Mouse (Mus musculus): ENCODE measurements around the gene Dlgap1.
A peak's percentile ranks its signal among the peaks of the same experiment; 100 is the strongest.

The Dlgap1 gene

DNA sequence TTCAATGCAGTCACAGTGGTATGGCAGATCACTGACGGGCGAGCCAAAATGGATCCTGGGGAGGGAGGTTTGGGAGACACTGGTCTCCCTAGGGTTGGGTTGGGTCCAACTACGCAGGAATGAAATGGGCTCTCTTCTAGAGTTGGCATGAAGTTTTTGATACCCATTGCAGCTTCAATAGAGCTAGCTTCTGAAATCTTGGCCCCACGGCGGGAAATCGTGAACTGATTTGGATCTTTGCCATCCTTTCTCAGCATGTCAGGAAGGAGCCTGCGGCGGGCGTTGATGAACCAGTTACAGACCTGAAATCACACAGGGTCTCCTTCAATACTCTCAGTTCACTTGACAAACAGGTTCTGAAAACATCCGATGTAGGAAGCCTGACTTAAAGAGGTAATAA lies 876.1 kb downstream of the Dlgap1 start:
- DNase-seq (ENCODE audit: low read depth): no peak

DNA sequence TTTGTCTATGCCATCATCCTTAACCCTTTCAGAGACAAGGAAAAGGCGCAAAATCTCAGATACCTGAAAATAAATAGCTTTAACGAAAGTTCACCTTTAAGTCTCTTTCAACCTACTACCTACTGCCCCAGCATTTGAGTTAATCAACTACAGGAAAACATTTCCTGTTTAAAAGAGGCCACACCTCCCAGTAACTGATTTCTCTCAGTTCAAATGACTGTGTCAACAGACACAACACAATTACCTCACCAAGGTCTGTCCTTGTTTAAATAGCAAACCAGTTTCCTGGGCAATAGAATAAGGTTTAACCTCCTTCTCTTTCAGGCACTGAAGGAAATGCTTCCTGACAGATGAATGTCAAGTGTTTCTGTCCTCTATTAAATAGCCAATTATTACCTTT lies 876.7 kb downstream of the Dlgap1 start:
- DNase-seq (ENCODE audit: low read depth): no peak

DNA sequence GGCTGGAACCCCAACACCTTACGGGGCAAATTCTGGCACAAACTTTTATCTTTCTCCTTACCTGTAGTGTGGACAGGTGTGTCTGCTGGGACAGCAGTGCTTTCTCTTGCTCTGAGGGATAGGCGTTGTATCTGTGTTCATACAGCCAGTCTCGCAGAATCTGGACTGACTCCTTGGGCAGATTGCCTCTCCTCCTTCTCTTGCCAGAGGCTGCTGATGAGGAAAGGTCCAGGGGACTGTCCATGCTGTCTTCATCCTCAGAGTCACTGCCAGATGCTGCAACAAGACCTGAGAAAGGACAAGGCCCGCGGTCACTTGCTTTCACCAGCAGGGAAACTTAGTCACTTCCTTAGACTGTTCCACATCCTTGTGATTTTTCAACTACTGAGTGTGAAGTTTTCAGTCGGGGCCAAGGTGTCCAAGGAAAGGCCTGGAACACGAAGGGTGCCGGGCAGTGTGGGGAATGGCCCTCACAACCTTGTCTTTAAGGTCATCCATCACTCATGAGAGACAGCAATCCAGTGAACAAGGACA lies 877.3 kb downstream of the Dlgap1 start:
- DNase-seq (ENCODE audit: low read depth): no peak

DNA sequence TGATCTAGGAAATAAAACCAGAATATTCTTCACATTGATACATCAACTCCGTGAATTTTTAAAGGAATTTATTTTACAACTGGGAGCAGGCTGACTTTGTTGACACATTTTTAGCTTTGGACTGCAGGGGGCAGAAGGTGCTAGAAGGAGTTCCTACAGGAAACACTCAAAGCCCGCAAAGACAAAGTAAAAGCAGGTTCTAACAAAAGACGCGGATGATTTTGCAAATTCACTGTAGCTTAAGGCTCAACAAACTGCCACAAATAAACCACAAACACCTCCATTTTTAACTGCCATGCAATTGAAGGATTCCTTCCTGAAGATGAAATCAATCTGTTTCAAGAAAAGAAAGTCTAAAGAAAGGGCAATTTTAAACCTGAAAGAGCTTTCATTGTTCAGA lies 878.2 kb downstream of the Dlgap1 start:
- DNase-seq (ENCODE audit: low read depth): peak; percentile 88

DNA sequence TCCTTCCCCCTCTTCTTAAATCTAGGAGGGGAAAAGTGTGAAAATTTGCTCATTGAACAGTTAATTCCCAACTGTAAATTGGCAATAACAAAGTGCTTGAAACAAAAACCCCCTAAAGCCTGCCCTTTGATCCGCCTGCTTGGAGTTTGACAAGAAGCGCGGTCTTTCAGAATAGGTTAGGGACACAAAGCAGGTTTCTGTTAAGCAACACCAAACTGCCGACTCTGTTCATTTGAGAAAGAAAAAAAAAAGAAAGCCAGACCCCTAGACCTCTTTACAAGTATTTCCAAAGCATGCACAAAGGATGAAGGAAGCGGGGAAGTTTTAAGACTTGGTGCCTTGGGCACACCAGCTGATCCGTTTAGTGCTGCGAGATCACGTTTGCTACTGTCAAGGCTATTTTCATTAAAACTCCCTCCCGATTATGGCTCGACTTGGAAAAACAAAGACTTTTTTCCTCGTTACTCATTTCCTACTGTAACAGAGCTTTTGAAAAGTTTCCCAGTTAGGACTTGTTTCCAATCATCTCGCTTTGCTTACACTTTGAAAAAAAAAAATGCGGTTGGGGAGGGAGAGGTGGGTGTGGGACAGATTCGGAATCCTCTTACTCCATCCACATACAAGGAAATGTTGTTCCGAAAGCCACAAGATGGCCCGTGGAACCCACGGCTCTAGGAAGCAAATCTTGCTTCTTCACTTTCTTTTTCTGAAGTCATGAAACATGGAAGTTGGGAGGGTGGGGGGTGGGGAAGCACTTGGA lies 879.1 kb downstream of the Dlgap1 start:
- DNase-seq (ENCODE audit: low read depth): peak; percentile 84

DNA sequence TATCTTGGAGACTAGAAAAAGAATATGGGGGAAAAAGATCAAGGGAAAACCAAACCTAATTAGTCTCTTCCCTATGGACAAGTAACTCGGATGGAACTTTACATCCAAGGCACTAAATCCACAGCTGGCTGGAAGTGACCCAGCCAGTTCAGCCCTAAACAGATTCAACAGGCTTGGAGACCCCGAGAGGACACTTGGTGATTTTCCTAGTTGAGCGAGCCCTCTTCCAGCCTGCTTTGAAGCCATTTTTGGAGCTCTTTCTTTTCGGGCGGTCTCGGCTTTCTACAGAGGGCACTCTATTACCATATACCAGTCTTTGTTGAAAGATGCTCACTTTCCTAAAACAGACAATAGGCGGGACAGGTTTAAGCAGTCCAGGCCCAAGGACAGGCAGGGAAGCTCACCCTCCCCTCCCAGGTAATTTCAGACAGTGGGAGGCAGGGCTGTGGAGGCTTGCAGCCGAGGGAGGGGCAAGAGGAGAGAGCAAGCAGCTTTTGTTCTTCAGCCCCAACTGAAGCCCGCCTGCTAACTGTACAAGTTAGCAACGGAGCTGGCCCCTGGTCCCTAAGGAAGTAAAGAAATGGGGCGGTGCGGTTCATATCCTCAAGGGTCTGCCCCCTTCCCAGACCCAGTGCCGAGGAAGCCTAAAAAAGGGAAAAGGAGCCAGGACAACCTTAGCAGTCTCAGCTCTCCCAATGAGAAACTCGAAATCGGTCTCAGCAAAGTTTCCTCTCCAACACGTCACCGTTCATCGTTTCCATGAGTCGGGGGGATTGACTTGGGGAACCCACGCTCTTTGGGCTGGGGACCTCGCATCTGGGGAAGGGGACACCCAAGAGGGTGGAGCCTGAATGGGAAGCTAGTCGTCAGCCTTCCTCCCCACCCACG lies 879.9 kb downstream of the Dlgap1 start:
- DNase-seq (ENCODE audit: low read depth): peak; percentile 84

DNA sequence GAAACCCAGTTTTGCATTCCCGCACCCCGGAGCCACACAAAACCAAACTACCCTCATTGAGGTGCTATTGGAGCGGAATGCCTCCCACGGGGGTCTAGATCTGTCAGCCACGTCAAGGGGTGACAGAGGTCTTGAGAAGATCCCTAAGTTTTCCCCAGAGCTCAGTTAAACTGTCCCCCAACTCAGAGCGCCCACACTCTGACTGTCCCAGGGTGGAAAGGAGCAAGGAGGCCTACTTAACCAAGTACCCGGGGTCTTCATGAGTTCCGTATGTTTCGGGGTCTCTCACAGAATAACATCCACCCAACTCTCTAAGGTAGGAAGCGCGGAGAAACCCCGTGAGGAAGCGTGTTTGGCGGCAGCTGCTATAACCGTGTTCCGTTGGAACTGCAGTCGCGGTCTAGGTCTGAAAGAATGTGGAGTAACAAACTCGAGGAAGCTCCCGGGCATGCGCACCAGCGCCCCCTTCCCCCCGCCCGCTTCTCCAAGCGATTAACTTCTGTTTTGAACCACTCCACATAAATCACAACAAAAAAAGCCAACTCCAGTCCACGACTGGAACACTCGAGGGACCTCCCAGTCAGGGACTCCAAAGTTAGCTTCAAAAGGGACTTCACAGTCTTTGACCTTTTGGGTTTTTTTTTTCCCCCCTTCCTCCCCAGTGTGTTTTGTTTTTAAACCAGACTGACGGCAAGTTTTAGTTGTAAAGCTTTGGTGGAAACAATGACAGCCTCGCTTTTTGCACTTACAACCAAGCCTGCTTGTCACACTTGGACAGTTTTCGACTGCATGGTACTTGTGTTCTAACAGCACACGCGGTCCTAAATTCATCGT lies 880.7 kb downstream of the Dlgap1 start:
- peak; percentile 97 for DNase-seq (ENCODE audit: low read depth)

DNA sequence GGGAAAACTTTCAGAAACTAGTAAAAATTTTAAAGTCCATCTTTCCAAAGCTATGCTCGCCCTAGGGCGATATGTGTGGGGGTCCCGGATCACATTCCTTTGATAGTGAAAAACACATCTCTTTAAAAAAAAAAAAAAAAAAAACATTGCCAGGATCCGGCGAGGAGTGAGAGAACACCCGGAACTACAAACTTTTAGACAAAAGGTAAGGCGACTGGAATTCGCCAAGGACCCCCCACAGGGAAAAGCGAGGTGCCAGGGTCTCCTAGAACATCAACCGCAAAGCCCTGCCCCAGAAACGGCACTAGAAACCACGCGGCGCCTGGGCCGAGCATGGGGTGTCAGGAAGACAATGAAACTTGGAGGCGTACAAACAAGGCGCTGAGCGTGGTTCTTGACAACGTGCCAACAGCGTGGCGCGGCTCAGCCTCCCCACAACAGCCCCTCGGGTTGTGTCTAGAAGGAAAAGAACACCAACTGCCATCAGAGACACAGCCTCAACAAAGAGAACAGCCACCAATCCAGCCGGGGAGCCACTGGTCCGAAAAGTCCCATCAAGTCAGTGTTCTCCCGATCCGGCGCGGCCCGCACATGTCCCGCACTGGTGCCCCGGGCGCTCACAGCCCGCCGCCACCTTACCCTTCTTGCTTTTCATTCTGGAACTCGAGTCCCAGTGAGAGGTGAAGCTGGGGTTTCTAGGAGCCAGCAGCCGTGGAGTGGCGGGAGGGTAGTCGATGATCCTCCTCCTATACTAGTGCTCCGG lies 881.5 kb downstream of the Dlgap1 start:
- peak; percentile 86 for DNase-seq (ENCODE audit: low read depth)

DNA sequence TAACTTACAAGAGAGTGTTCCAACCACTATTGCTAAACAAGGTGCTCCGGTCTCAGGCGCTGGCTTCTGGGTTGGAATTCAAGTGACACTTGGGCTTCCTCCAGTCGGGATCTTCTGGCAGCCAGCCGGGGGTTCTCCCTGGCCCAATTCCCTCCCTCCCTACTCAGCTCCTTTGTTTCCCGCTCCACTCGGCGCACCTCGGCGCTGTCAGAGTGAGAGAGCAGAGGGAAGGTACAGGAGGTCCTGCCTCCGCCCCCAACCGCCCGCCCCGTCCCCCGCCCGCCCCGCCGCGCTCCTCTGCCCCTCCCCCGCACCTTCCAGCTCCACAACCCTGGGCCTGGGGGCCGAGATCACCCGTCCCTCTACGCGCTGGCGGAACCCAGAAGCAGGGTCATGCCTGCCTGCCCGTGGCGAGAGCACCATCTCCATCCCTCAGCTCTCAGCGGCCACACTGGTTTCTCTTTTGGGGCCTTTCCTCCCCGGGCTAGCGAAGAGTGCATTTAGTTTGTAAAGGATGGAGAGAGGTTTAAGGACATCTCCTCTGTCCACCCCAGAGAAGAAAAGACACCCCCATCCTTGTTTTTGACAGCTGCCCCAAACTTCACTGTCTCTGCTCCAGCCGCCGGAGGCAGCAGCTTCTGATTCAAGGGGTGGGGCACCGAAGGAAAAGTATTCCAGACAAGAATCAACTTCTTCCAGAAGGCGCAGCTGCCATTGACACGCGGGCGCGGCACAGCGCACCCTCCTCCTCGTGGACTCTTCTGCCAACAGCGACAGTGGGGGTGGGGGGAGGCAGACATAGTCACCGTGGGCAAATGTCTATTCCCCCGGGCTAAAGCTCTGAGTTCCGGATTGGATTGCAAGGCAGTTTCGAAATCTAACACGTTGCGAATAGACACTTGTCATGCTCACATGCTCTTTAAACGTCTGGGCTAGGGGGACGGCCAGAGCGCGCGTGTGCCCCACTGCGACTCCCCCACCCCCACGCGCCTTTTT lies 882.4 kb downstream of the Dlgap1 start:
- peak; percentile 83 for DNase-seq (ENCODE audit: low read depth)

DNA sequence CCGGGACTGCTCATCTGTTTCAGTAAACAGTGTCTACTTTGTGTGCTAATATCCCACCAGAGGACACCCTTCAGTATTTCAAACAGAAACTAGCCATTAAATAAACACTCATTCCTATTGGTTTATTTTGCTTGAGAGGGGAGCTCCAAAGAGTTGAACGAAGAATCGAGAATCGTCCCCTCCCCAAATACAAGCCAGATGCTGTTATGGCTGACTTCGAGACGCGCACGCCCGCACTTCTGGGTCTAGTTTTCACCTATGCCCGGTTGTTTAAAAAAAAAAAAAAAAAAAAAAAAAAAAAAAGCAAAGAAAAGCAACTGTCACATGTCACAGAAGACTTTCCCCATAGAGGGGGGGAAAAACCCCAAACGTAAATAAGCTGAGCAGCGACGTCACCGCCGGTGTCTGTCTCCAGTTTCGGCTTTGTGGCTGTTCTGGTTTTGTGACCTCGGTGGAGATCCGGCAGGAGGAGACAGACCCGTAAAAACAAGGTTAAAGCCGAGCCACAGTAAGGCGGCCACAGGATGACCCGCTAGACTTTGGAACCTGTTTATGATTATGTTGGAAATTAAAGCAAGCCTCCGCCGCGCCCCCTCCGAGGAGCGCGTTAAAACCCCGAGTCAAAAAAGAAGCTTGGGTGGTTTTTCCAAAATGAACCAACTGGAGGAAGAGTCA lies 883.3 kb downstream of the Dlgap1 start:
- DNase-seq (ENCODE audit: low read depth): peak; percentile 79

DNA sequence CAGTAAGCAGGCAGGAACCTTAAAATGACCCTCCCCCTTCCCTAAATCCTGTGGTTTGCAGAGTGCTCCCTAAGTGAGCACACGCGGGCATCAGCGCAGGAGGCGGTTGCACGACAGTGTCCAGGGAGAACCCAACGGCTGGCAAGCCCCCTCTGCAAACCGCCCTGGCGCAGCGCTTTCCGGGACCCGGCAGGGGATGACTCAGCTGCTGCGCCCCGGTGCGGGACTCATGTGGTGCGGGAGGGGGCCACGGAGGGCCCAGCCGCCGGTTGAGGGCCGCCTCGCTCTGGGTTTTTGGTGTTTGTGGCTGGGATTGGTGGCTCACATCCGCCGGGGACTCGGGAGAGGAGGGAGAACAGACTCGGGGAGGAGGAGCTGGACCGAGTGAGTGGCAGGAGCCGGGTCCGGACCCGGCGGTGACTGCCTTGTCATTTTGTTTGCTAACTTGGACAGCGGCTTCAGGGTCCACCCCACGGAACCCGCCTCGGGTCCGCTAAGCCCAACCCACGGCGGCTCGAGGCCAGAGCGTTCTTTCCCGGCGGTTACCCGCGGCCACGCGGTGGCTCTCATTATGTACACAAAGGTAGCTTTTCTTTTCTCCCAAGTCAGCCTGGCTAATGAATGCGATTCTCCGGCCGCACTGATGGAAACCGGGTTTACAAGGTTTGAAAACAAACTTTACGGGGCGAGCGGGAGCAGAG lies 884.0 kb downstream of the Dlgap1 start:
- peak; percentile 82 for DNase-seq (ENCODE audit: low read depth)

DNA sequence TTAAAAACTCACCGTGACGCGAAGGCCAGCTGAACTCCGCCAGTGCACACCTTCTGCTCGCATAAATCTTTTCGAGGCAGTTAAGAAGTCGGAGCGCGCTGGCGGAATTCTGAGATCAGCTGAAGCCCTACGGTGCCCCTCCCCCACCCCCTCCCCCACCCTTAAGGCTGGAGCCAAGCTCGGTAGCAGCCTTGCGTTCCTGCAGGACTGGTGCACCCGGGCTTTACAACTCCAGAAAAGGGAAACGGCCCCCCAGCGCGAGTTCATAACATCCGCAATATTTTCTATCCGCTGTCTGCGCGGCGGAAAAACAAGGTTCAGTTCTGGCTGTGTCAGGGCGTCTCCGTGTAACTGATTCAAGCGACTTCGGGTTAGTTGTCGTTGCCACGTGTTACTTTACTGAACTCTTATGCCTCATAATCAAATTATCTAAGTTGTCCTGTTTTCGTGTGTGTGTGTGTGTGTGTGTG lies 884.6 kb downstream of the Dlgap1 start, which contains the start of gene Tgif1:
TSS of gene Tgif1 (minus strand) at position 111 of the 470 bp plus-strand sequence.
- peak; percentile 71 for DNase-seq (ENCODE audit: low read depth)

DNA sequence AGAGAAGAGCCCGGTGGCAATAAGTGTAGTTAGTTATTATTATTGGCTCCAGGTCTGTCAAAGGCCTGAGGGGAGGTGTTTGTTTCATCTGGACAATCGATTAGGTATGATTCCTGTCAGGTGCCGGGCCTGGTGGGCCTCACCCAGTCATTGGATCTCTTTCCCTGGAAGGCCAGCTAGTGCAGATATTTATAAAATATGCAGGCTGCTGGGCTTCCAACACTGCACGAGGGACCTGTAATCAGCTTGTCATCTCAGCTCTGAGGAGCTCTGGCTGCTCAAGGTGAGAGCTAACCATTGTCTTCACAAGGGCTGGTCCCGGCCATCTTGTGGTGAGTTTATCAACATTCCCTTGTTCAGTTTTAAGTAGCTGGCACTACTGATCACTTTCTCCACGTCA lies 885.1 kb downstream of the Dlgap1 start:
- DNase-seq (ENCODE audit: low read depth): peak; percentile 27

DNA sequence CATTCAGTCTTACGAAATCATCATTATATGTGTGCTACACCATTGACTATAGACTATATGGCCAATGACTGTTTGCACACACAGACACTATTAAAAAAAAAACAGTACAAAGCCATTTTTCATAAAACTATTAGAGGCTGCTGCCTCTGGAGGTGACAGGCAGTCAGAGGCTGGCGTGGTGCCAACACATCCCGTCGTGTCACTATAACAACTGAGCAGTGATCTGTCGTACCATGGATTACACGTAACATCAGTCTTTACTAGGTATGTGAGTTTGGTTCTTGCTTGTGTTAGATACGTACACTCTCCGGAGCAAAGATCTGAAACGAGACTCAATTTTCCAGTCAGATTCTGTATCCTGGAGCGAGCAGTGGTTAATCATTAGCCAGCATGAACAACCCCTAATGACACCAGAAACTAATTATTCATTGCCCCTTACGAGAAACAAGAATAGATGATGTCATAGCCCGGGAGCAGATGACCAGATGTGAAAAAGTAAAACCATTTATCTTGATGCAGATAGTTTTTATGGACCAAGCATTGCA lies 888.1 kb downstream of the Dlgap1 start:
- DNase-seq (ENCODE audit: low read depth): no peak

DNA sequence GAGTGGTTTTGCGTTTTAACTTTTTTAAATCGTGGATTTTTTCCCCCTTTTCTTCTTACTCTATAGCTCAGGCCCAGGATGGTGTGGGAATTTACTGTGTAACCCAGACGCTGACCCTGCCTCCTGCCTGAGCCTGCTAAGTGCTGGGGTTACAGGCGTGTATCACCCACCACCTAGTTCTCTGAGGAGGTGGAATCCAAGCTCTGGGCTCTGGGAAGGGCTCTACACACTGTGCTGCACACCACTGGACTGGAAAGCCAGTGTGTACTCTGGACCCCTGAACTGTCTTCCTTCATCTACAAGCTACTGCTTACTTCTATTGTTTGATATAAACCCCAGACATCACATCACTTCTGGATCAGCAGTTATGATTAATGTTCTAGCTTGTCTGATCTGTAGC lies 889.9 kb downstream of the Dlgap1 start:
- no peak for DNase-seq (ENCODE audit: low read depth)

DNA sequence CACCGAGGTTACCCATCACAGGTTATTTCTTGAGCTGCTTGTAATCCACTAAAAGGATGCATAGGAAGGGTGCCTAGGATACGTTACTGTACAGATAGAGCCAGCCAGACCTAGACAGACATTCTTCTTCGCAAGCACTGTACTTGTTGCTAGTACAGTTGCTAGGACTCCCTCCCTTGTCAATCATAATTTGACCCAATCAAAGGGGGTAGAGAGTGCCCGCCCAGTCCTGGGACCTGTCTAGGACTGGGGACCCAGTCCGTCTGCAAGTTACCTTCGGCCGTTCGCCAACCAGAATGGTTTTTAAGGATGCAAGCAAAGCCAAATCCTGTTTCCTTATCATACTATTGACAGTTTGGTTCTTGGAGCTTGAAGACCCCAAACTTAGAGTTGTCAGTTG lies 895.2 kb downstream of the Dlgap1 start:
- no peak for DNase-seq (ENCODE audit: low read depth)

DNA sequence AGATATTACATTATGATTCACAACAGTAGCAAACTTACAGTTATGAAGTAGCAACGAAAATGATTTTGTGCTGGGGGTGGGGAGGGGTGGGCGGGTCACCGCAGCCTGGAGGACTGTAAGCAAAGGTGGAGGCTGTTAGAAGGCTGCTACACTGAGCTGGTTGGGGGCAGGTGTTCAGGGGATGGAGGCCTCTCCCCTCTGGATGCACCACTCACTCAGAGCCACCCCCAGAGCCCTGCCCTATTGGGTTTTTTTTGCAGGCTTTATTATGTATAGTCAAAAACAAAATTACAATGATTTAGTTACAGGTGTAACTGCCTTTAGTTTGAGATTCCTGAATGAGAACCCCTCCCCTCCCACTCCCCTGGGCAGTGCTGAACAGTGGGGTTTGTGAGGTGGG lies 895.8 kb downstream of the Dlgap1 start:
- DNase-seq (ENCODE audit: low read depth): no peak

DNA sequence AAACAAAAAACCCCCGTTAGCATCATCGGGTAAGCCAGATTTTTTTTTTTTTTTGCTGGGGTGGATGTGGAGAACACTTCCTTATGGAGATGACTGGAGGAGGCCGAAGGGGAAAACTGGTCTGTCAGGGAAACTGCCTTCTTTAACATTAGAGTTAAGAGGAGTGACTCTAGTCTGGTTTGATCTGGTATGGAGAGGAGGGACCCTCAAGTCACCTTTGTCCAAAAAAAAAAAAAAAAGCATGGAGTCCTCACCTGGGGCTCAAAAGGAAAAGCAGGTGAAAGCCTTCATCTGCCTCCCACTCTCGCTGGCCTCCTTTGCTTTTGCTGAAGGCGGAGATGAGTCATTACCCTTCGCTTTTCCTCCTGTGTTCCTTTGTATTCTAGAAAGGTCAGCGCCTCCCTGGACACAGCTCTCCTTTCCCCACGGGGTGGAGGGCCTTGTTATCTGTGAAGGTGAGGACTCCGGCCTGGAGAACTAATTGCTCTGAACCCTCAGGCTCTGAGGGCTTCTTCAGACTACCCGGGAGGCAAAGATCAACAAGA lies 896.3 kb downstream of the Dlgap1 start:
- no peak for DNase-seq (ENCODE audit: low read depth)

All from NIH3T3 (cell line).